Mouse (Mus musculus) midbrain, postnatal 0 days (tissue): ENCODE measurements around the gene Pitpnm2. TPM values are rescaled to one million over a fixed set of nuclear protein-coding genes. Genes with fewer than 3 reads are reported as not detected.
A peak's percentile ranks its signal among the peaks of the same experiment; 100 is the strongest.

ENCODE experiments used
- ATAC-seq: fragments of 200-750 bp; cut with Nextera tagmentation; 2 replicates; pipeline ENCODE4 v1.8.0; 2017; ENCODE audit warnings: moderate number of reproducible peaks, mild to moderate bottlenecking, moderate TSS enrichment, moderate library complexity; ENCODE audit not compliant: low FRiP score
- DNase-seq: peaks from one replicate; pipeline ENCODE4 v3.0.0-alpha.2; 2015; ENCODE audit warnings: low spot score
- H3K27ac ChIP-seq: fragments of 300-500 bp; sonication (generic); 2 replicates; pipeline ENCODE4 v1.5.1; 2014; ENCODE audit warnings: low read depth, mild to moderate bottlenecking, low read length, mixed read lengths
- H3K27me3 ChIP-seq: fragments of 300-500 bp; sonication (generic); 2 replicates; pipeline ENCODE4 v1.6.1; 2014; ENCODE audit warnings: low read length, control low read depth, mixed read lengths; ENCODE audit not compliant: insufficient read depth
- H3K36me3 ChIP-seq: fragments of 300-500 bp; sonication (generic); 2 replicates; pipeline ENCODE4 v1.6.1; 2014; ENCODE audit warnings: low read length, control low read depth, mixed read lengths; ENCODE audit not compliant: insufficient read depth
- H3K4me1 ChIP-seq: fragments of 300-500 bp; sonication (generic); 2 replicates; pipeline ENCODE4 v1.6.1; 2014; ENCODE audit warnings: mild to moderate bottlenecking, control low read depth, antibody characterized with exemption, low read length, mixed read lengths; ENCODE audit not compliant: insufficient read depth
- H3K4me2 ChIP-seq: fragments of 300-500 bp; sonication (generic); 2 replicates; pipeline ENCODE4 v1.6.1; 2014; ENCODE audit warnings: low read depth, mild to moderate bottlenecking, low read length, mixed read lengths; ENCODE audit not compliant: poor library complexity, severe bottlenecking
- H3K4me3 ChIP-seq: fragments of 300-500 bp; sonication (generic); 2 replicates; pipeline ENCODE4 v1.5.1; 2014; ENCODE audit warnings: low read depth, mild to moderate bottlenecking, low read length, moderate library complexity
- H3K9ac ChIP-seq: fragments of 300-500 bp; sonication (generic); replicated peaks from 2 replicates; pipeline ENCODE4 v1.6.1; 2014; ENCODE audit warnings: mild to moderate bottlenecking, low read length, moderate library complexity, mixed read lengths; ENCODE audit not compliant: poor library complexity, severe bottlenecking
- H3K9me3 ChIP-seq: fragments of 300-500 bp; sonication (generic); 2 replicates; pipeline ENCODE4 v1.6.1; 2016; ENCODE audit warnings: low read length, control low read depth
- CTCF ChIP-seq: IDR thresholded peaks from 2 replicates; pipeline ENCODE4 v1.5.1; 2016; ENCODE audit warnings: antibody characterized with exemption, mild to moderate bottlenecking
- WGBS: fragments of 180-500 bp; shearing (Covaris S2); extraction: QIAGEN DNeasy Blood & Tissue Kit; methylation state at CpG from one replicate; pipeline ENCODE4 v1.1.7; 2014; 5-methylcytosine and 5-hydroxymethylcytosine counted together
- polyA plus RNA-seq: library from polyadenylated mRNA; unstranded; fragments of >200 nt; fragmentation: Nextera tagmentation; extraction: Ambion mirVana; gene quantifications from 2 replicates; pipeline ENCODE4 v1.2.1, GENCODE M21; 2015
- total RNA-seq: library from RNA; depleted of rRNA; stranded (reverse); fragments of >200 nt; gene quantifications from 2 replicates; pipeline ENCODE4 v1.2.3, GENCODE M21; 2014; rRNA removed

Gene Pitpnm2
- total and polyA plus RNA-seq, 2 experiments from 2014 or later = 10.1 to 66.2 TPM

GRCm38 (mm10) chr5:124076559-124076958, 173.0 kb downstream of the Pitpnm2 start:
- Histone ChIP-seq H3K4me2 (no peak overlapping the region), H3K9ac (no peak overlapping the region), H3K9me3 (no peaks in the 10 kb centered on the region), H3K4me3 (no peak overlapping the region), H3K4me1 (no peaks in the 10 kb centered on the region), H3K27ac (no peak overlapping the region), H3K27me3 (no peaks in the 10 kb centered on the region), H3K36me3 (peaks cover 22% of the 10 kb centered on the region)
- TF ChIP-seq CTCF = no peak
- WGBS = 57% methylated on average over 9 of the region's 9 CpGs
- ATAC-seq (no peak), DNase-seq (no peak)

- 75% methylated on average over 9 of the region's 9 CpGs for WGBS
- no peak for ATAC-seq
- H3K4me3 ChIP-seq = no peak overlapping the region
- no peak overlapping the region for H3K4me2 ChIP-seq
- H3K4me1 ChIP-seq = no peaks in the 10 kb centered on the region
- H3K36me3 ChIP-seq = peaks cover 26% of the 10 kb centered on the region
- no peak for DNase-seq
- no peak for TF ChIP-seq CTCF
- no peaks in the 10 kb centered on the region for H3K27me3 ChIP-seq
- H3K9me3 ChIP-seq = no peaks in the 10 kb centered on the region
- H3K9ac ChIP-seq = no peak overlapping the region
- H3K27ac ChIP-seq = no peak overlapping the region
Observed at GRCm38 (mm10) chr5:124075716-124076115, 173.8 kb downstream of the Pitpnm2 start.

- no peaks in the 10 kb centered on the region for H3K4me1 ChIP-seq
- WGBS = 69% methylated on average over 10 of the region's 10 CpGs
- H3K27ac ChIP-seq = no peak overlapping the region
- no peak overlapping the region for H3K9ac ChIP-seq
- no peak overlapping the region for H3K4me3 ChIP-seq
- H3K27me3 ChIP-seq = no peaks in the 10 kb centered on the region
- H3K4me2 ChIP-seq = no peak overlapping the region
- H3K9me3 ChIP-seq = no peaks in the 10 kb centered on the region
- TF ChIP-seq CTCF = no peak
- H3K36me3 ChIP-seq = peaks cover 26% of the 10 kb centered on the region
- ATAC-seq (no peak), DNase-seq (no peak)
Observed at GRCm38 (mm10) chr5:124074845-124075307, 174.7 kb downstream of the Pitpnm2 start.

GRCm38 (mm10) chr5:124073682-124074081, 175.9 kb downstream of the Pitpnm2 start:
- no peak overlapping the region for H3K27ac ChIP-seq
- WGBS = 46% methylated on average over 9 of the region's 9 CpGs
- peak; percentile 48 for DNase-seq
- no peak for ATAC-seq
- no peaks in the 10 kb centered on the region for H3K4me1 ChIP-seq
- H3K4me2 ChIP-seq = no peak overlapping the region
- no peak for TF ChIP-seq CTCF
- H3K27me3 ChIP-seq = no peaks in the 10 kb centered on the region
- no peak overlapping the region for H3K4me3 ChIP-seq
- no peak overlapping the region for H3K9ac ChIP-seq
- peaks cover 21% of the 10 kb centered on the region for H3K36me3 ChIP-seq
- H3K9me3 ChIP-seq = no peaks in the 10 kb centered on the region

- Histone ChIP-seq H3K4me2 (no peak overlapping the region), H3K36me3 (peaks cover 16% of the 10 kb centered on the region; the same call in 1 of the 2 replicates), H3K27ac (no peak overlapping the region), H3K9ac (no peak overlapping the region), H3K27me3 (no peaks in the 10 kb centered on the region), H3K9me3 (no peaks in the 10 kb centered on the region), H3K4me3 (no peak overlapping the region), H3K4me1 (no peaks in the 10 kb centered on the region)
- WGBS = 80% methylated on average over 3 of the region's 3 CpGs
- TF ChIP-seq CTCF = no peak
- ATAC-seq (no peak), DNase-seq (no peak)
Observed at GRCm38 (mm10) chr5:124069657-124070056, 179.9 kb downstream of the Pitpnm2 start.

Other genes starting within 250 kb of the Pitpnm2 start
- gene Vps37b, start 217.5 kb downstream of the Pitpnm2 start, total RNA-seq = 52.3 and 75.5 TPM in 2 replicates
- gene Vps37b, start 217.5 kb downstream of the Pitpnm2 start, polyA plus RNA-seq = 54.3 and 56.2 TPM in 2 replicates
- 41.7 and 42.1 TPM in 2 replicates for gene Abcb9, start 154.0 kb downstream of the Pitpnm2 start, total RNA-seq
- gene Abcb9, start 154.0 kb downstream of the Pitpnm2 start, polyA plus RNA-seq = 29.6 and 30.1 TPM in 2 replicates
- 54.5 and 70.4 TPM in 2 replicates for gene Ogfod2, start 137.5 kb downstream of the Pitpnm2 start, total RNA-seq
- gene Ogfod2, start 137.5 kb downstream of the Pitpnm2 start, polyA plus RNA-seq = 36.2 and 39.5 TPM in 2 replicates
- 40.8 and 47.3 TPM in 2 replicates for gene Arl6ip4, start 133.7 kb downstream of the Pitpnm2 start, total RNA-seq
- gene Arl6ip4, start 133.7 kb downstream of the Pitpnm2 start, polyA plus RNA-seq = 120 and 124 TPM in 2 replicates
- gene Mphosph9, start 78.2 kb upstream of the Pitpnm2 start, total RNA-seq = 19.0 and 41.0 TPM in 2 replicates
- 6.6 and 9.6 TPM in 2 replicates for gene Mphosph9, start 78.2 kb upstream of the Pitpnm2 start, polyA plus RNA-seq
- gene 2810006K23Rik, start 78.3 kb upstream of the Pitpnm2 start, total RNA-seq = 9.0 and 9.4 TPM in 2 replicates
- 7.8 TPM in 2 replicates for gene 2810006K23Rik, start 78.3 kb upstream of the Pitpnm2 start, polyA plus RNA-seq
- 104 and 164 TPM in 2 replicates for gene Cdk2ap1, start 113.3 kb upstream of the Pitpnm2 start, total RNA-seq
- gene Cdk2ap1, start 113.3 kb upstream of the Pitpnm2 start, polyA plus RNA-seq = 65.0 and 65.2 TPM in 2 replicates
- gene Sbno1, start 176.2 kb upstream of the Pitpnm2 start, total RNA-seq = 41.0 and 54.5 TPM in 2 replicates
- gene Sbno1, start 176.2 kb upstream of the Pitpnm2 start, polyA plus RNA-seq = 68.9 and 80.4 TPM in 2 replicates
- 27.4 and 39.0 TPM in 2 replicates for gene Kmt5a, start 190.2 kb upstream of the Pitpnm2 start, total RNA-seq
- gene Kmt5a, start 190.2 kb upstream of the Pitpnm2 start, polyA plus RNA-seq = 13.3 and 15.3 TPM in 2 replicates
- 32.3 and 38.6 TPM in 2 replicates for gene Rilpl2, start 228.6 kb upstream of the Pitpnm2 start, total RNA-seq
- gene Rilpl2, start 228.6 kb upstream of the Pitpnm2 start, polyA plus RNA-seq = 33.8 and 34.3 TPM in 2 replicates
- gene Snrnp35, start 233.4 kb upstream of the Pitpnm2 start, total RNA-seq = 5.2 and 10.7 TPM in 2 replicates
- gene Snrnp35, start 233.4 kb upstream of the Pitpnm2 start, polyA plus RNA-seq = 10.1 and 13.0 TPM in 2 replicates